Comparison of ENCODE assay signal across 28 mouse cellular contexts in genomic region chr9:118292836-118293235, GRCm38 (mm10).
A peak's percentile ranks its signal among the peaks of the same experiment; 100 is the strongest.
DNase-seq lines count a peak whose midpoint lies in the region; ATAC-seq lines count a peak whose summit lies in the region.
"Had no signal": no experiment of that assay in that cellular context is flagged by ENCODE, and none has a peak within 500 bp of the region (broad histone marks: within the 10 kb centered on the region; RNA-seq: fewer than 3 reads in every experiment).

No protein-coding gene starts in this region.

- H3K36me3 ChIP-seq in liver, embryonic 12.5 days, result no peaks in the 10 kb centered on the region
- H3K36me3 ChIP-seq: embryonic facial prominence, embryonic 12.5 days; forebrain, embryonic 15.5 days; hindbrain, embryonic 12.5 days; limb, embryonic 12.5 days; lung, embryonic 15.5 days; neural tube, embryonic 13.5 days had no signal

- H3K27me3 ChIP-seq in liver, embryonic 12.5 days (replicated peaks), result no peaks in the 10 kb centered on the region
- H3K27me3 ChIP-seq: CH12.LX; embryonic facial prominence, embryonic 12.5 days; forebrain, embryonic 15.5 days; hindbrain, embryonic 12.5 days; limb, embryonic 12.5 days; lung, embryonic 15.5 days; neural tube, embryonic 13.5 days had no signal

- H3K9me3 ChIP-seq in liver, embryonic 12.5 days (replicated peaks), result no peaks in the 10 kb centered on the region
- H3K9me3 ChIP-seq: embryonic facial prominence, embryonic 12.5 days; forebrain, embryonic 15.5 days; hindbrain, embryonic 12.5 days; limb, embryonic 12.5 days; lung, embryonic 15.5 days; neural tube, embryonic 13.5 days had no signal

- H3K9ac ChIP-seq in liver, embryonic 12.5 days, result no peak overlapping the region
- H3K9ac ChIP-seq: embryonic facial prominence, embryonic 12.5 days; forebrain, embryonic 15.5 days; hindbrain, embryonic 12.5 days; limb, embryonic 12.5 days; lung, embryonic 15.5 days; neural tube, embryonic 13.5 days had no signal

- no peak overlapping the region for H3K4me3 ChIP-seq in liver, embryonic 12.5 days
- H3K4me3 ChIP-seq: embryonic facial prominence, embryonic 12.5 days; forebrain, embryonic 15.5 days; hindbrain, embryonic 12.5 days; limb, embryonic 12.5 days; lung, embryonic 15.5 days; neural tube, embryonic 13.5 days had no signal

- WGBS in liver, embryonic 12.5 days (ENCODE audit: insufficient replicate concordance), result 78% methylated on average over 10 of the region's 10 CpGs

- no peaks in the 10 kb centered on the region for H3K4me1 ChIP-seq in liver, embryonic 12.5 days
- H3K4me1 ChIP-seq: embryonic facial prominence, embryonic 12.5 days; hindbrain, embryonic 12.5 days; limb, embryonic 12.5 days; lung, embryonic 15.5 days; neural tube, embryonic 13.5 days had no signal

- DNase-seq in cerebellum, adult 11-12 months, result peak; percentile 20
- no peak for DNase-seq in cerebellum, adult 11 months
- peak; percentile 13 for DNase-seq in left cerebral cortex, postnatal 4 days
- no peak for DNase-seq in left cerebral cortex, adult 9 months (ENCODE audit: low spot score in 2 of 2)
- DNase-seq in cerebellum, postnatal 10 days, result peak; percentile 53 to 59
- DNase-seq in right cerebral cortex, postnatal 36 days (ENCODE audit: low spot score in 2 of 2), result no peak
- DNase-seq: adrenal gland, adult 2 months; adrenal gland, postnatal 36 days; embryo, embryonic 11 days; heart, postnatal 36 days; kidney, adult 9 months; kidney, postnatal 10 days; layer of hippocampus, adult 9-11 months; right cerebral cortex, postnatal 14 days; spleen, adult 18-20 months; thymus, postnatal 14 days had no signal

- H3K4me2 ChIP-seq in liver, embryonic 12.5 days, result no peak overlapping the region
- H3K4me2 ChIP-seq: embryonic facial prominence, embryonic 12.5 days; forebrain, embryonic 15.5 days; heart, embryonic 11.5 days; hindbrain, embryonic 12.5 days; limb, embryonic 12.5 days; lung, embryonic 15.5 days; midbrain, embryonic 11.5 days; neural tube, embryonic 13.5 days had no signal

- intact Hi-C loops in left cerebral cortex, postnatal 4 days (cut with DNase I), result no loop called here

- ATAC-seq in liver, embryonic 12.5 days, result no peak
- ATAC-seq: activated CD4-positive, CD25-positive, alpha-beta regulatory T cell, adult 4 months; forebrain, embryonic 15.5 days; intestine, postnatal 0 days had no signal

- H3K27ac ChIP-seq in liver, embryonic 12.5 days, result no peak overlapping the region
- H3K27ac ChIP-seq: embryonic facial prominence, embryonic 12.5 days; forebrain, embryonic 15.5 days; hindbrain, embryonic 12.5 days; limb, embryonic 12.5 days; lung, embryonic 15.5 days; neural tube, embryonic 13.5 days had no signal

Comparison
In these comparisons a context has a peak if more than half of its experiments do, and no peak if none do; other contexts are left out.
1. DNase-seq: peak in cerebellum, adult 11-12 months (single experiment), left cerebral cortex, postnatal 4 days (single experiment) and cerebellum, postnatal 10 days (2 of 2); none in cerebellum, adult 11 months (single experiment), left cerebral cortex, adult 9 months (0 of 2) and right cerebral cortex, postnatal 36 days (0 of 2).